Mouse (Mus musculus) heart, adult 2 months (tissue): ENCODE measurements at regions not wholly inside any gene's neighbourhood (a gene's known extent, or its start where the extent isn't known, plus 50 kb on each side); places are given as distances from the start of the nearest gene placed in this dataset.

Source experiments
- CTCF ChIP-seq: fragments of 200-600 bp; IDR thresholded peaks from 2 replicates; pipeline ENCODE4 v1.8.1; 2022; ENCODE audit warnings: antibody characterized with exemption, mild to moderate bottlenecking, moderate library complexity
- EP300 ChIP-seq: fragments of 200-500 bp; IDR thresholded peaks from 2 replicates; pipeline ENCODE4 v1.6.1; 2011; ENCODE audit warnings: low read depth, low read length, control low read depth; ENCODE audit not compliant: insufficient read depth
- POLR2A ChIP-seq: fragments of 200-500 bp; IDR thresholded peaks from 2 replicates; pipeline ENCODE4 v1.6.1; 2011; ENCODE audit warnings: mild to moderate bottlenecking, low read depth, low read length, control low read depth; ENCODE audit not compliant: insufficient read depth

- TF ChIP-seq CTCF (no peak), POLR2A (no peak), EP300 (no peak)
Measured at GRCm38 (mm10) chr16:55753380-55753779, 85.3 kb downstream of the Nfkbiz start.
